Comparison of ENCODE assay signal across 7 mouse cellular contexts in genomic region chr5:38158947-38159633, GRCm38 (mm10). TPM values are rescaled to one million over a fixed set of nuclear protein-coding genes. Genes with fewer than 3 reads are reported as not detected.
DNase-seq lines count a peak whose midpoint lies in the region; ATAC-seq and TF ChIP-seq lines count a peak whose summit lies in the region.

No protein-coding gene starts in this region.

- H3K9ac ChIP-seq in hindbrain, embryonic 16.5 days (ENCODE audit: low read depth, low read length), result peak overlapping the region; percentile 98
- peak overlapping the region; percentile 97 for H3K9ac ChIP-seq in midbrain, embryonic 11.5 days (ENCODE audit: low read length)
- peak overlapping the region; percentile 58 for H3K9ac ChIP-seq in stomach, embryonic 14.5 days (replicated peaks; ENCODE audit: low read depth, low read length)

- ATAC-seq in hindbrain, embryonic 16.5 days, result peak; percentile 83
- peak; percentile 71 for ATAC-seq in midbrain, embryonic 11.5 days (ENCODE audit: low FRiP score)
- ATAC-seq in stomach, embryonic 14.5 days (ENCODE audit: insufficient number of reproducible peaks, insufficient read depth, low FRiP score, low read depth), result peak; percentile 78; the same call in 1 of the 2 replicates

- peak overlapping the region; percentile 63 for H3K4me2 ChIP-seq in hindbrain, embryonic 16.5 days (ENCODE audit: low read length)
- peak overlapping the region; percentile 86 for H3K4me2 ChIP-seq in midbrain, embryonic 11.5 days
- peak overlapping the region; percentile 73 for H3K4me2 ChIP-seq in stomach, embryonic 14.5 days (replicated peaks; ENCODE audit: low read depth, low read length)

- H3K36me3 ChIP-seq in hindbrain, embryonic 16.5 days (ENCODE audit: control insufficient read depth, insufficient read depth, low read length), result peaks cover 20% of the 10 kb centered on the region
- peaks cover 20% of the 10 kb centered on the region for H3K36me3 ChIP-seq in midbrain, embryonic 11.5 days (ENCODE audit: control insufficient read depth, insufficient read depth, low read length)
- H3K36me3 ChIP-seq in stomach, embryonic 14.5 days (ENCODE audit: control insufficient read depth, insufficient read depth, low read length), result peaks cover 13% of the 10 kb centered on the region

- H3K4me1 ChIP-seq in hindbrain, embryonic 16.5 days (ENCODE audit: control insufficient read depth, insufficient read depth, low read depth, low read length), result peaks cover 37% of the 10 kb centered on the region
- peaks cover 8% of the 10 kb centered on the region; the same call in 1 of the 2 replicates for H3K4me1 ChIP-seq in midbrain, embryonic 11.5 days (ENCODE audit: control insufficient read depth, insufficient read depth, low read length)
- H3K4me1 ChIP-seq in stomach, embryonic 14.5 days (ENCODE audit: control insufficient read depth, insufficient read depth, low read length), result 0 out of 2 replicates have a peak, but pooled peaks cover 4% of the 10 kb centered on the region

- DNase-seq in adrenal gland, postnatal 10 days, result peak; percentile 79
- DNase-seq in cerebellum, postnatal 36 days, result peak; percentile 82 to 88
- DNase-seq in gastrocnemius, adult 2 months, result peak; percentile 72
- peak; percentile 79 to 86 for DNase-seq in left cerebral cortex, postnatal 36 days (ENCODE audit: low spot score in 2 of 2)
- DNase-seq in midbrain, embryonic 11.5 days (ENCODE audit: low spot score, missing footprints), result peak; percentile 96

- no peak for TF ChIP-seq CTCF in gastrocnemius, adult 2 months (IDR thresholded peaks at IDR 0.05)

- H3K9me3 ChIP-seq in hindbrain, embryonic 16.5 days (ENCODE audit: control insufficient read depth, low read length), result no peaks in the 10 kb centered on the region
- no peaks in the 10 kb centered on the region; the same call in 1 of the 2 replicates for H3K9me3 ChIP-seq in midbrain, embryonic 11.5 days (ENCODE audit: control insufficient read depth, low read length)
- no peaks in the 10 kb centered on the region for H3K9me3 ChIP-seq in stomach, embryonic 14.5 days (ENCODE audit: control insufficient read depth, low read depth, low read length)

- intact Hi-C loops in gastrocnemius, adult 2 months (cut with DNase I), result no loop called here
- intact Hi-C loops in left cerebral cortex, postnatal 36 days (cut with DNase I), result loop anchor here (5.0 kb wide), 1 partner anchor 42 kb away; no protein-coding TSS in a partner anchor

- H3K27ac ChIP-seq in gastrocnemius, adult 2 months, result peak overlapping the region; percentile 57
- H3K27ac ChIP-seq in hindbrain, embryonic 16.5 days (ENCODE audit: low read depth, low read length), result peak overlapping the region; percentile 98
- H3K27ac ChIP-seq in midbrain, embryonic 11.5 days (ENCODE audit: low read depth, low read length), result peak overlapping the region; percentile 61
- H3K27ac ChIP-seq in stomach, embryonic 14.5 days (ENCODE audit: low read length), result peak overlapping the region; percentile 4; the same call in 1 of the 2 replicates

- peak overlapping the region; percentile 84 for H3K4me3 ChIP-seq in gastrocnemius, adult 2 months
- H3K4me3 ChIP-seq in hindbrain, embryonic 16.5 days (ENCODE audit: low read length), result peak overlapping the region; percentile 85
- H3K4me3 ChIP-seq in midbrain, embryonic 11.5 days (ENCODE audit: low read depth, low read length), result peak overlapping the region; percentile 85
- H3K4me3 ChIP-seq in stomach, embryonic 14.5 days (ENCODE audit: low read depth, low read length), result peak overlapping the region; percentile 77

- WGBS in hindbrain, embryonic 16.5 days, result 0% methylated on average over 53 of the region's 79 CpGs
- WGBS in midbrain, embryonic 11.5 days, result under 1% methylated on average over 79 of the region's 79 CpGs
- WGBS in stomach, embryonic 14.5 days, result under 1% methylated on average over 78 of the region's 79 CpGs

- H3K27me3 ChIP-seq in hindbrain, embryonic 16.5 days (replicated peaks; ENCODE audit: control insufficient read depth, insufficient read depth, low read length), result no peaks in the 10 kb centered on the region
- H3K27me3 ChIP-seq in midbrain, embryonic 11.5 days (ENCODE audit: control insufficient read depth, insufficient read depth, low read length), result peaks cover 14% of the 10 kb centered on the region; the same call in 1 of the 2 replicates
- H3K27me3 ChIP-seq in stomach, embryonic 14.5 days (ENCODE audit: control insufficient read depth, insufficient read depth, low read length), result 0 out of 2 replicates have a peak, but pooled peaks cover 2% of the 10 kb centered on the region

RNA-seq across cellular contexts. Expression of gene Nsg1, which starts 0.6 kb away (rescaled TPM):
- total RNA-seq in adrenal gland, postnatal 10 days (2021), result 10 to 100 TPM; 65.8 to 83.3 TPM
- total RNA-seq in gastrocnemius, adult 2 months (2021), result 1 to 10 TPM; 2.4 to 2.5 TPM
- polyA plus RNA-seq in hindbrain, embryonic 16.5 days (2015; fragmentation: Nextera tagmentation; extraction: Ambion mirVana), result 1,495 and 1,654 TPM in 2 replicates
- total RNA-seq in left cerebral cortex, postnatal 36 days (2021), result 100 to 1,000 TPM; 460 to 493 TPM
- polyA plus RNA-seq in midbrain, embryonic 11.5 days (2014; fragmentation: Nextera tagmentation; extraction: Ambion mirVana), result 76.7 and 77.4 TPM in 2 replicates
- 21.9 and 22.2 TPM in 2 replicates for polyA plus RNA-seq in stomach, embryonic 14.5 days (2014; fragmentation: Nextera tagmentation; extraction: Ambion mirVana)

Comparison
In these comparisons a context has a peak if more than half of its experiments do, and no peak if none do; other contexts are left out.
1. Peak in every context shown above with its lines: DNase-seq, ATAC-seq, H3K4me3 ChIP-seq and H3K27ac ChIP-seq.
2. H3K27ac ChIP-seq: peak in every context shown above with its lines; median percentile 98 in hindbrain, embryonic 16.5 days; 61 in midbrain, embryonic 11.5 days; 57 in gastrocnemius, adult 2 months; 4 in stomach, embryonic 14.5 days.
3. RNA of gene Nsg1, which starts 0.6 kb away (total RNA-seq): 460 to 493 TPM in left cerebral cortex, postnatal 36 days and 65.8 to 83.3 TPM in adrenal gland, postnatal 10 days; 2.4 to 2.5 TPM in gastrocnemius, adult 2 months; every median in the first group is over 10 times any median in the second.